Mouse (Mus musculus) layer of hippocampus, adult 8-10 months (tissue): ENCODE measurements around the gene Olfr96. TPM values are rescaled to one million over a fixed set of nuclear protein-coding genes. Genes with fewer than 3 reads are reported as not detected.
"Not testable (repeated sequence)": the region's sequence is repeated elsewhere in the genome, so short reads cannot be mapped to it uniquely, and the experiment has no call there.

Experiments
- DNase-seq, 2 experiments: peaks; one replicate each; pipeline ENCODE4 v3.0.0; 2022; ENCODE audit warnings: low spot score in 2 of 2
- total RNA-seq, 4 experiments: library from RNA; stranded (reverse); gene quantifications; 2 replicates each; pipeline ENCODE4 v1.2.4; 2022

Gene Olfr96
- not detected for total RNA-seq

DNA sequence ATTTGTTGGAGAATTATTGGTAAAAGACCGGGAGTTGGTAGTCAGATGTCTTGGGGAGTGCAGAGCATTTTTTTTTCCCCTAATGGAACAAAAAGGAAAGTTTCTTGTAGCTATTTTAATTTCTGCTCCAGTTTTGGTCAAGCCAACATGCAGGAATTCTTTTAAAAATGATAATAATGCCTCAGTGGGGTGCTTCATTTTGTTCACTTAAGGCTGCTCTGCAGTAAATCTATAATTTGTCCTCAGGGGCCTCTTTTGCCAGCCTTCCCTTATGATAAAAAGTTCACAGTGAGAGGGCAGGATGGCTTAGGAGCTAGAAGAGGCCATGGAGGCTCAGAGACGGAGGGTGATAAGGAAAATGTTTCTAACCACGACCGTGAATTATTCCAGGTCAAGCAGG lies at the start of gene Olfr96:
TSS of gene Olfr96 (plus strand) at position 301 of the 400 bp plus-strand sequence.
- DNase-seq, result no peak

DNA sequence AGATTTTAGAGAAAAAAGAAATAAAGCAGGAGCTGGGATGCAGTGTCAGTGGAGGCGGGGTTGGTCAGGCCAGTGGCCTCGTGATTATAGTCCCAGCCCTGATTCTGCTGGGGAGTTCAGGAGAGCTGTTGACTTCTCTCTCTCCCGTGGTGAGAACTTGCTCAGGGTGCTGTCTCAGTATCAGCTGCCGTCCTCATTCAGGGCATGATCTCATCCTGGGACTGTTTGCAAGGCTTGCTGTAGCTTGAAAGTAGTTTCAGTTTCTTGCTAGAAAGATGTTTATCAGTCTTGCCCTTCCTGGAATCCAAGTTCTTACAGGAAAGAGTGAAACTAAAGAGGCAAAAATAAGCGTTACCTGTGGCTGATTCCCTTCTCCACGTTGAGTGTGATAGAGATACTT lies 34.5 kb upstream of the Olfr96 start:
- no peak for DNase-seq

GRCm38 (mm10) chr17:37190711-37191110 lies 29.2 kb upstream of the Olfr96 start:
- DNase-seq, result no peak

DNA sequence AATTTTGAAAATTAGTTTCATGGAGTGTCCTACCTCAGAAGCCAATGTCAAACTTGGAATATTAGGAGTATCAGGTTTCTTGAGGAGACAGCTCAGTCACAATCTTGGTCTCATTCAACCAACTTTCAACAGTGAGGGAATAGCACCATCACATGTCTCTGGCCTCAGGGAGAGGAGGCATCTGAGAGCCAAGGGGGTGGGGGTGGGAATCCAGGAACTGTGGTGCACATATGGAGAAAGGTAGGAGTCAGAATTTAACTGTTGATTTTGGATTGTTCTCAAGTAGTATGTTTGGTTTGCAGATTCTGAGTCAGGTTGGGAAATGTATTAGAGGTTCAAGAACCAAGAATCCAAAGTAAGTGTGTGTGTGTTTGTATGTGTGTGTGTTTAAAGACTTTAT lies 26.9 kb upstream of the Olfr96 start:
- no peak for DNase-seq

DNA sequence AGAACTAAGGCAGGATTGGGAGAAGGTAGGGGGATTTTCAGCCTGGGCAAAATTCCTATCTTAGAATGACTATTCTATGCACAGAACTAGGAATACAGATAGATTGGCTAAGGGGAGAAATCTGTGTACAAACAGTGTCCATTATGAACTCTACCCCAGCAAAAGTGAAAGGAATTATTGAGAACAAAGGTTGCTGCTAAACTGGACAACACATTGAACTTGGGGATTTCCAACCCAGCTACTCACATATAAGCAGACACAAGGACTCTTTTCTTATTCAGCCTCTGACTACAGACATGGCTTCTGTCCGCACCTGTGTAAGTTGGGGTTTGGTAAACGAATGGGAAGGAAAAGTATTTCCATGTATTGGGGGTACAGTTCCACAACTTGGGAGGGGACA lies 26.3 kb upstream of the Olfr96 start, which contains the start of gene Ubd:
TSS of gene Ubd (plus strand) at position 237 of the 400 bp plus-strand sequence.
- DNase-seq, result no peak

DNA sequence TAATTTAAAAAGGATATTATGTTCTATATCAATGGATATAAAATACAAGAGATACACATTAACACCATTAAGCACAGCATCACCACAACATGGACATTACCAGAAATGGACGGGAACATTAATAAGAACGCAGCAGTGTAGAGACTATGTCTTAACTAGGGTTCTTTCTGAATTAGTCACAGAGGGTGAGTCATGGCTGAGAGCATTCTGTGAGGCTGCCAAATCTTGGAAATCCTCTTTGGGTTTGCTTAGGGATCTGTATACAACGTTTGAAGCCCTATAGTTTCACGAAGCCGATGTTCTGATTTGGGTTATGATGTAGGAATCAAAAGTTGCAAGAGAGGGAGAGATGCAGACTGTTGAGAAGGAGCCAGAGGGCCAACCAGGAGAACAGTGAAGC lies 25.2 kb upstream of the Olfr96 start:
- DNase-seq, result no peak

- DNase-seq, result peak in 1 of 2 experiments; percentile 27
Observed at GRCm38 (mm10) chr17:37196845-37197724, 22.9 kb upstream of the Olfr96 start.

DNA sequence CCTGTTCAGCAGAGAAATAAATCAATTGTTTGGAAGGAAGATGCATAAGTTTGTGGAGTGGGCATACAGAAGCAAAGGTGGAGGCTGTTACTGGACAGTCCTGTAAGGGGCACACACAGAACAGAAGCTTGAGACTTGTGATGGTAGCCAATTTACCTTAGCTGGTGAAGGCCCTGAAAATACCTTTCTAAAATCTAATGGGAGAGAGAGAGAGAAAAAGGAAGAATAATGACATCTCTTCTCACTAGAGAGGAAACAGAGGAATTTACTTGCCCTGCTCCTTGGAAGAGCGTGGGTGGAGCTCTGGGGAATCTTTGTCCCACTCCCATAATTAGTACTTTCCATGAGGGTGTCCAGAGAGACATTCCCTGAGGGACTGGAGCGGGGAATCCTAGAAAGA lies 19.1 kb upstream of the Olfr96 start, which contains the start of gene Olfr94:
TSS of gene Olfr94 (minus strand) at position 101 of the 400 bp plus-strand sequence.
- no peak for DNase-seq

- DNase-seq, result peak; percentile 67 to 91
Observed at GRCm38 (mm10) chr17:37203206-37203916, 16.6 kb upstream of the Olfr96 start.

- DNase-seq, result no peak
Observed at GRCm38 (mm10) chr17:37203917-37204236, 16.1 kb upstream of the Olfr96 start.

DNA sequence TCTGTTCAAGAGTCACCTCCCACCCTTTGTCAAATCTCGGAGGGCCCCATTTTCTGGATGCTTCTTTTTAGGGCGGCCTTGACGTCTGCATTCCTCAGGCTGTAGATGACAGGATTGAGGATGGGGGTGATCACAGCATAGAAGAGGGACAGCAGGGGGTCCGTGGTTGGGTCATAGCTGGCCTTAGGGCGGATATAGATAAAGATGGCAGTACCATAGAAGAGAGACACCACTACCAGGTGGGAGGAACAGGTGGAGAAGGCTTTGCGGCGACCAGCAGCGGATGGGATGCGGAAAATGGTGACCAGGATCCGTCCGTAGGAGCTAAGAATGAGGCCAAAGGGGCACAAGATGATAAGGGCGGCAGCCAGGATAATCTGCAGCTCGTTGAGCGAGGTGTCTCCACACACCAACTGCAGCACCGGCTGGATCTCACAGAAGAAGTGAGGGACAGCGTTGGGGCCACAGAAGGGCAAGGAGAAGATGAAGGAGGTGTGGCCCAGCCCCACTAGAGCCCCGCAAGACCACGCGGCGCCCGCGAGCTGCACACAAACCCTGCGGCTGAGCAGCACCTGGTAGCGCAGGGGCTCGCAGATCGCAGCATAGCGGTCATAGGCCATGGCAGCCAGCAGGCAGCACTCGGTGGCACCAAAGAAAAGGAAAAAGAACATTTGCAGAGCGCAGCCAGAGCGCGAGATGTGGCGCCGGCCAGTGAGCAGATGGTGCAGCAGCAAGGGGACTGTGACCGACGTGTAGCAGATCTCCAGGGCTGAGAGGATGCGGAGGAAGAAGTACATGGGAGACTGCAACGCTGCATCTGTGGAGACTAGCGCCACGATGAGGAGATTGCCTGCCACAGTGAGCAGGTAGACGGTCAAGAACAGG lies 8.8 kb upstream of the Olfr96 start:
- no peak for DNase-seq

- DNase-seq, result no peak
Observed at GRCm38 (mm10) chr17:37213018-37213417, 6.9 kb upstream of the Olfr96 start, which contains the start of gene Olfr95. Gene Olfr95, minus strand, starts transcription at chr17:37213118.

- DNase-seq, result no peak
Observed at GRCm38 (mm10) chr17:37218486-37218885, 1.5 kb upstream of the Olfr96 start.

GRCm38 (mm10) chr17:37221879-37222278 lies 1.9 kb downstream of the Olfr96 start:
- no peak for DNase-seq

DNA sequence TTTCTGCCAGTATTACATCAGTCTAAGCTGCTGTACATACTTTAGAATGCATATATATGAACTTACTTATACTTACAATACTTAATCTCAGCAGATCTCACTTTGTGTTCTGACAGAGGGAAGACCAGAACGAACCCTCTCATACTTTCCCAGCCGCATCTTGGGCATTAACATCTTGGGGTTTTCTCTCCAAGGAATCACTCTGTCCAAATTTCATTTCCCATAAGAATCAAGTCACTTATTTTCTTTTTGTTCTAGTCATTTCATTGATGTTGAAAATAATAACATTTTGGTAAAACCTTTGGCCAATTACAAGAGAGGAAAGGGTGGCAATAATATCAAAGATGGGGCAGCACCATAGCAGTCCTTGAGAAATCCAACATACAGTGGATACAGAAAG lies 17.3 kb downstream of the Olfr96 start, which contains the start of gene Olfr97:
TSS of gene Olfr97 (minus strand) at position 101 of the 400 bp plus-strand sequence.
- DNase-seq, result not testable (repeated sequence)

GRCm38 (mm10) chr17:37242198-37242597 lies 22.3 kb downstream of the Olfr96 start:
- no peak for DNase-seq

DNA sequence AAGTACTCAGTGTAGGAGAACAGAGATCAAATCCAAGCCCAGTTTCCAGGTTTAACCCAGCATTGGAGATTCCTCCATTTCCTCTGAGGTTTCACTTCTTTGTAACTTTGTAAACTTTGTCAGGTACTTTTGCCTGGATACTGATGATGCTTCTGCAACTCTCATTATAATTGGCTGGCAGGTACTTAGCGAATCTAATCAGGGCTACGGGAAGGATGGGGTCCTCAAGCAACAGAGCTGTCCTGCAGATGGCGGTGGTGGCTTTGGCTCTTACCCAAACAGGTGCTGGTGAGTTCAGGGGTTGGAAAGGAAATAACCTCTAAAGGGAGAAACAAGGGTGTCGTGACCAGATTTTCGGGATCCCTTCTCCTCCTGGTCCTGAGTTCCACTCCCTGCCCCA lies 26.8 kb downstream of the Olfr96 start:
- peak; percentile 9 to 13 for DNase-seq

DNA sequence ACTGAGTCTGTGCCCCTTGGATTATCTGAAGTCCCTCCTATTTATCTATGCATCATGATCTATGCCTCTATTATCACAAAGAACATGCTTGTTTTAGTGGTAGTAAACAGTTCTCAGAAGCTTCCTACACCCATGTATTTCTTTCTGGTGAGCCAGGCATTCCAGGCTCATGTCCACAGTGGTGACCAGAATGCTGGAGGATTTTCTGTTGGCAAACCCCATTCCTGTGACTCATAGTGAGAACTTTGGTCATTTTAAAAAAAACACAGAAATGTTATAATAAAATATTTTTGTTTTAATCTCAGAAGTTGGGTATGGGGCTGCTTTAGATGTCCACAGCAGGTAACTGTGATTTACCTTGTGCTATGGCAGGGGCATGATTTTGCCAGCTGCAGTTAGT lies 29.5 kb downstream of the Olfr96 start:
- no peak for DNase-seq

- peak in 1 of 2 experiments; percentile 9 for DNase-seq
Observed at GRCm38 (mm10) chr17:37250544-37250943, 30.6 kb downstream of the Olfr96 start.

DNA sequence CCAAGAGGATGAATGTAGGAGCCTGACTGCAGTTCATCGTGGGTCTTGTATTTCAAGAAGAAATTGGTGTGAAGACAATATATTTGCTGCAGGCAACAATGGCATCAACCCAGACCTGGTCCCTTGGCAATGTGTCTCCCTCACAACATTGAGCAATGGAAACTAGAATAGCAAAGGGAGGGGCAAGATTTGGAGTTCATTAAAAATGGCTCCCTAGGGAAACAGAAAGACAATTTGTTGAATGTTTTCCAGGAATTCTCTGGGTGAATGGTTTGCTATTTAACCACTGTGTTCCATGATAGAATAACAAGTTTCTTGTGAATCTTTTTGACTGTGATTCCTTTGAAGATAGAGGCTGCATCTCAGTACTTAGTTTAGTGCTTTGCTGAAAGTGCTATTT lies 43.7 kb downstream of the Olfr96 start, which contains the start of gene Olfr98:
TSS of gene Olfr98 (minus strand) at position 124 of the 400 bp plus-strand sequence.
- no peak for DNase-seq

GRCm38 (mm10) chr17:37270058-37270701 lies 50.2 kb downstream of the Olfr96 start, which contains the start of gene H2-M3:
Gene H2-M3, plus strand, starts transcription at chr17:37270220.
- DNase-seq, result peak; percentile 83 to 94
